ENCODE assay signal across 10 mouse cellular contexts in the genomic region with DNA sequence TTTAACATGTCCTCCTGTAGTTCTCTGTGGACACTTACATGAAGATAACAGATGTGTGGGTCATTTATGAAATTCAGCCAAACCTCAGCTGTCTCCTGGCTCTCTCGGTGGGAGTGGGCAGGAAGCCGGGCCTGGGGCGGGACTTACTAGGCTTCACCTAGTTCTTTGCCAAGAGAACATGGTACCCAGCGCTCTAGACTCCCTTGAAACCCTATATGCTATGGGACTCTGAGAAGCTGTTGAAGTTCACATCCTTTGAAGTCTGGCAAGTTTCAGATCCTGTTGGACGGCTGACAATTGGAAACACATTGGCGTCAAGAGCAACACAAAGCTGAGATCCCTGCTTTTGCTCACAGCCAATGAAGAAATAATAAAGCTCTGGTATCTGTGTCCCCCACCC. TPM values are rescaled to one million over a fixed set of nuclear protein-coding genes. Genes with fewer than 3 reads are reported as not detected.
DNase-seq lines count a peak whose midpoint lies in the region; ATAC-seq lines count a peak whose summit lies in the region.
"Had no signal": no experiment of that assay in that cellular context is flagged by ENCODE, and none has a peak within 500 bp of the region (broad histone marks: within the 10 kb centered on the region; RNA-seq: fewer than 3 reads in every experiment).

No protein-coding gene starts in this region.

- H3K36me3 ChIP-seq in forebrain, embryonic 14.5 days (ENCODE audit: control insufficient read depth, insufficient read depth, low read length): no peaks in the 10 kb centered on the region
- no peaks in the 10 kb centered on the region for H3K36me3 ChIP-seq in forebrain, embryonic 16.5 days (ENCODE audit: control insufficient read depth, insufficient read depth)
- no peaks in the 10 kb centered on the region for H3K36me3 ChIP-seq in embryonic facial prominence, embryonic 15.5 days
- H3K36me3 ChIP-seq in midbrain, embryonic 13.5 days: no peaks in the 10 kb centered on the region

- H3K9me3 ChIP-seq in forebrain, embryonic 14.5 days (replicated peaks; ENCODE audit: control insufficient read depth, low read length): no peaks in the 10 kb centered on the region
- no peaks in the 10 kb centered on the region for H3K9me3 ChIP-seq in forebrain, embryonic 16.5 days (ENCODE audit: control insufficient read depth, low read length)
- H3K9me3 ChIP-seq in embryonic facial prominence, embryonic 15.5 days (replicated peaks): no peaks in the 10 kb centered on the region
- no peaks in the 10 kb centered on the region for H3K9me3 ChIP-seq in midbrain, embryonic 13.5 days

- DNase-seq in forebrain, embryonic 14.5 days (ENCODE audit: low spot score): peak; percentile 47
- DNase-seq in 3134 (ENCODE audit: extremely low read depth, insufficient read length, low spot score): peak; percentile 36
- DNase-seq in heart, postnatal 14 days: peak; percentile 24 to 44
- DNase-seq in layer of hippocampus, adult 8-10 months (ENCODE audit: low spot score in 2 of 2): no peak
- no peak for DNase-seq in kidney, adult 18-20 months
- DNase-seq: adrenal gland, adult 2 months; midbrain, embryonic 14.5 days had no signal

- no peaks in the 10 kb centered on the region for H3K4me1 ChIP-seq in forebrain, embryonic 14.5 days (ENCODE audit: control insufficient read depth, insufficient read depth, low read length)
- no peaks in the 10 kb centered on the region for H3K4me1 ChIP-seq in forebrain, embryonic 16.5 days (replicated peaks; ENCODE audit: control insufficient read depth, insufficient read depth, low read length)
- peaks cover 32% of the 10 kb centered on the region for H3K4me1 ChIP-seq in embryonic facial prominence, embryonic 15.5 days
- H3K4me1 ChIP-seq in midbrain, embryonic 13.5 days (replicated peaks): no peaks in the 10 kb centered on the region

- WGBS in forebrain, embryonic 14.5 days: 81% methylated on average over 6 of the region's 6 CpGs
- whole genome bisulfite sequencing in forebrain, embryonic 16.5 days: 70% methylated on average over 6 of the region's 6 CpGs
- 21% methylated on average over 6 of the region's 6 CpGs for WGBS in embryonic facial prominence, embryonic 15.5 days
- 89% methylated on average over 6 of the region's 6 CpGs for WGBS in midbrain, embryonic 13.5 days

- no peak overlapping the region for H3K4me2 ChIP-seq in forebrain, embryonic 14.5 days (ENCODE audit: low read length)
- H3K4me2 ChIP-seq in forebrain, embryonic 16.5 days (ENCODE audit: low read length): no peak overlapping the region
- H3K4me2 ChIP-seq in embryonic facial prominence, embryonic 15.5 days (replicated peaks): no peak overlapping the region
- no peak overlapping the region for H3K4me2 ChIP-seq in midbrain, embryonic 13.5 days (replicated peaks)

- H3K27ac ChIP-seq in forebrain, embryonic 14.5 days (ENCODE audit: low read depth, low read length): no peak overlapping the region
- no peak overlapping the region for H3K27ac ChIP-seq in forebrain, embryonic 16.5 days (ENCODE audit: low read length)
- H3K27ac ChIP-seq in embryonic facial prominence, embryonic 15.5 days (replicated peaks): peak overlapping the region; percentile 63
- H3K27ac ChIP-seq in midbrain, embryonic 13.5 days: no peak overlapping the region

- H3K4me3 ChIP-seq in forebrain, embryonic 14.5 days (ENCODE audit: low read depth, low read length): no peak overlapping the region
- no peak overlapping the region for H3K4me3 ChIP-seq in forebrain, embryonic 16.5 days (replicated peaks; ENCODE audit: low read length)
- no peak overlapping the region for H3K4me3 ChIP-seq in embryonic facial prominence, embryonic 15.5 days (replicated peaks)
- H3K4me3 ChIP-seq in midbrain, embryonic 13.5 days (replicated peaks): no peak overlapping the region

- ATAC-seq in forebrain, embryonic 14.5 days: no peak
- ATAC-seq in forebrain, embryonic 16.5 days: no peak; the same call in 1 of the 2 replicates
- ATAC-seq in embryonic facial prominence, embryonic 15.5 days (ENCODE audit: insufficient number of reproducible peaks, low FRiP score, low TSS enrichment, low read depth): peak; percentile 49; the same call in 1 of the 2 replicates
- ATAC-seq in midbrain, embryonic 13.5 days: no peak

- H3K27me3 ChIP-seq in forebrain, embryonic 14.5 days (replicated peaks; ENCODE audit: control insufficient read depth, insufficient read depth, low read length): no peaks in the 10 kb centered on the region
- no peaks in the 10 kb centered on the region for H3K27me3 ChIP-seq in forebrain, embryonic 16.5 days (replicated peaks; ENCODE audit: control insufficient read depth, insufficient read depth, low read length)
- H3K27me3 ChIP-seq in embryonic facial prominence, embryonic 15.5 days: no peaks in the 10 kb centered on the region
- no peaks in the 10 kb centered on the region for H3K27me3 ChIP-seq in midbrain, embryonic 13.5 days

- no peak overlapping the region for H3K9ac ChIP-seq in forebrain, embryonic 14.5 days (ENCODE audit: low read length)
- no peak overlapping the region for H3K9ac ChIP-seq in forebrain, embryonic 16.5 days (replicated peaks; ENCODE audit: low read depth, low read length)
- no peak overlapping the region for H3K9ac ChIP-seq in embryonic facial prominence, embryonic 15.5 days
- no peak overlapping the region for H3K9ac ChIP-seq in midbrain, embryonic 13.5 days (replicated peaks)

- intact Hi-C loops in heart, postnatal 14 days (cut with DNase I): no loop called here

RNA-seq across cellular contexts. Expression of a gene that starts 47.0 kb away (rescaled TPM):
- 6.3 and 6.9 TPM in 2 replicates for polyA plus RNA-seq in forebrain, embryonic 14.5 days (2014; fragmentation: Nextera tagmentation; extraction: Ambion mirVana)
- polyA plus RNA-seq in forebrain, embryonic 16.5 days (2015; fragmentation: Nextera tagmentation; extraction: Ambion mirVana): 3.3 and 5.0 TPM in 2 replicates
- 131 and 134 TPM in 2 replicates for polyA plus RNA-seq in embryonic facial prominence, embryonic 15.5 days (2015; fragmentation: Nextera tagmentation; extraction: Ambion mirVana)
- 1 to 10 TPM; 6.3 to 8.4 TPM for total RNA-seq in heart, postnatal 14 days (2021)
- under 1 TPM; 0.30 to 0.49 (median 0.40) TPM for total RNA-seq in layer of hippocampus, adult 8-10 months (2022)
- 7.3 and 9.2 TPM in 2 replicates for polyA plus RNA-seq in midbrain, embryonic 13.5 days (2015; fragmentation: Nextera tagmentation; extraction: Ambion mirVana)

Comparison
In these comparisons a context has a peak if more than half of its experiments do, and no peak if none do; other contexts are left out.
1. DNase-seq: peak in forebrain, embryonic 14.5 days (single experiment), 3134 (single experiment) and heart, postnatal 14 days (2 of 2); none in layer of hippocampus, adult 8-10 months (0 of 2) and kidney, adult 18-20 months (single experiment).
2. RNA of a gene that starts 47.0 kb away (polyA plus RNA-seq): 131 to 134 TPM in embryonic facial prominence, embryonic 15.5 days; 7.3 to 9.2 TPM in midbrain, embryonic 13.5 days, 6.3 to 6.9 TPM in forebrain, embryonic 14.5 days and 3.3 to 5.0 TPM in forebrain, embryonic 16.5 days; every median in the first group is over 10 times any median in the second.